Mouse (Mus musculus): ENCODE results near the gene Spr.
"Not testable (repeated sequence)": the region's sequence is repeated elsewhere in the genome, so short reads cannot be mapped to it uniquely, and the experiment has no call there.

Spr gene

GRCm38 (mm10) chr6:85132237-85132636, 5.3 kb downstream of the Spr start:
- DNase-seq (ENCODE audit: low spot score): not testable (repeated sequence)

- DNase-seq (ENCODE audit: low spot score): peak; percentile 29
These were observed 5.9 kb downstream of the Spr start for GRCm38 (mm10) chr6:85131673-85132072.

- not testable (repeated sequence) for DNase-seq (ENCODE audit: low spot score)
These were observed 19.7 kb downstream of the Spr start for GRCm38 (mm10) chr6:85117545-85118511.

- no peak for DNase-seq (ENCODE audit: low spot score)
These were observed 32.4 kb downstream of the Spr start for GRCm38 (mm10) chr6:85105033-85105615.

GRCm38 (mm10) chr6:85103321-85103720, 34.2 kb downstream of the Spr start:
- DNase-seq (ENCODE audit: low spot score): no peak

GRCm38 (mm10) chr6:85096441-85096840, 41.1 kb downstream of the Spr start:
- DNase-seq (ENCODE audit: low spot score): peak; percentile 43

- DNase-seq (ENCODE audit: low spot score): no peak
These were observed 50.1 kb downstream of the Spr start for GRCm38 (mm10) chr6:85087425-85087824.

GRCm38 (mm10) chr6:85086645-85087044, 50.9 kb downstream of the Spr start:
- no peak for DNase-seq (ENCODE audit: low spot score)

All from testis, postnatal 14 days (tissue).